Mouse (Mus musculus) thymus, postnatal 36 days (tissue): ENCODE data around the gene Hspb7.

Experiments used
- DNase-seq, 2 experiments: peaks; one replicate each; pipeline ENCODE4 v3.0.0; 2022; ENCODE audit warnings: mixed read lengths in 2 of 2

The Hspb7 gene

DNA sequence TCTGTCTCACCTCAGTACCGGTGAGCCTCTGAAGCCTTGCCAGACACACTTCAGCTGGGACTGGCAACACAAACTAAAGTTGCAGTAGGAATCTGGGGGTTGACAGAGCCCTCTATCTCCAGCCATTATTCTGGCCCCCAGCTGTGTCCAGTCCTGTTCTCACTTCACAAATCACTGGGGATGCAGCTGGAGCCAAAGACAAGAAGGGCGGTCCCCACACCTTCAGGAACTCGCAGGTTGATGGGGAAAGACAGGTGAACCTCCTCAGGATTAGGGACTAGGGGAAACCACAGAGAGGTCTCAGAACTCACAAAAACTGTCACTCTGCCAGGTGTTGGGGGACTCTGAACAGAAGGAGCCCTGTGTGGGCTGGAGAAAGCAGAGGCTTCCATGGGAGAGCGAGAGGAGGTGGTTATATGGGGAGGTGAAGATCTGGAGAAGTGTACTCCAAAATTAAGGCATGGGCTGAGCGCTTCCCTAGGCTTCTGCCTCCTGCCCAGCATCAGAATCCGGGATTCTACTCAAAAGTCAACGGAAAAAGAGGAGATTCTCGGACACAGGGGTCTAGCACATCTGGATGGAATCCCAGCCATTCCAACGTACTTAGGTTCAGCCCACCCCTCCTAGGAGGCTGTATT lies at the start of gene Hspb7:
Gene Hspb7, plus strand, starts transcription at position 588 of the 638 bp plus-strand sequence.
- DNase-seq: no peak

DNA sequence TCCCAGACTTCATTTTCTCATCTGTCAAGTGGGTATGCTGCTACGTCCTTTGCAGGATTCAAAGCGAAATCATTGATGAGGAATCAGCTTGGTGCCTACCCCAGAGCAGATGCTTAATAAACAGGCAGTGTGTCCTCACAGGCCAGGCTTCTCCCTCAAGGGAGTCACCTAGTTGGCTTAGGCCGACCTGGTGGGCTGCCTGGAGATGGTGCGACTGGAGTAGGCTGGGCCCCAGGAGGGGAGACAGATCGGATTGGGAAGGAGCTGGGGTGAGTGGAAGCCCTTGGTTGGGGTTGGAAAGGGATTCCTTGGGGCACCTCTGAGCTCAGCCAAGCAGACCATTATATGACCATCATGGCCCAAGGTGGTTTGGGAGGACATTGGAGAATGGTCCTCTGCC lies 48.2 kb upstream of the Hspb7 start:
- DNase-seq: no peak

DNA sequence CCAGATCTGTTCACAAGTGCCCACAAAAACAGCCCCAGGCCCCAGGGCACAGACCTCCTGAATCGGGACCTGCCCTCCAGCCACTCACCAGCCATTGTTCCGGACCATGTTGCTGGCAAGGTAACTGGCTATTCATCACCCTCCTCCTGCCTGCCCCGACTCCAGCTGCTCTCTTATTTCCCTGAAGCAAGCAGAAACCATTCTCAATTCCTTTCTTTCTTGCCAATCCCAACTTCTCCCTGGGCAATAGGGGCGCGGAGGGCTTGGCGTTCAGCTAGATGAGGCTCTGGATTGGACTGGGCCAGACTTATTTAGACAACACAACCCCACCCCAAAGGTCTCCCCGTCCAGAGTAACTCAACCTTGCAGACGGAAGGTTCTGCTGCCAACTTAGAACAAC lies 40.9 kb upstream of the Hspb7 start:
- DNase-seq: no peak

DNA sequence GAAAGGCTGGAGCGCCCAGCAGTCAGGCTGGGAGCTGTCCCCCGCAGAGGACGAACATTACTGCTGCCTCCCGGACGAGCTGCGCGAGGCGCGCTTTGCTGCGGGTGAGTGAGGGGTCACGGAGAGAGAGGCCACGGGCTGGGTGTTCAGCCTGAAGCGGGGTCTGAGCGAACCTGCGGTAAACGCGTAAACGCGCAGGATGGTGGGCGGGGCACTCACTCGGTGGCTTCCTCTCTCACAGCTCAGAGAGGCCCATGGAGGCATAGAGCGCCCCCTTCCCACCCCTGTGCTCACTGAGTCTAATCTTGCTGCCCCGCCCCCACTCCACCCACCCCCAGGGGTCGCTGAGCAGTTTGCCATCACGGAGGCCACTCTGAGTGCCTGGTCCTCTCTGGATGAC lies 38.2 kb upstream of the Hspb7 start:
- peak; percentile 44 to 51 for DNase-seq

DNA sequence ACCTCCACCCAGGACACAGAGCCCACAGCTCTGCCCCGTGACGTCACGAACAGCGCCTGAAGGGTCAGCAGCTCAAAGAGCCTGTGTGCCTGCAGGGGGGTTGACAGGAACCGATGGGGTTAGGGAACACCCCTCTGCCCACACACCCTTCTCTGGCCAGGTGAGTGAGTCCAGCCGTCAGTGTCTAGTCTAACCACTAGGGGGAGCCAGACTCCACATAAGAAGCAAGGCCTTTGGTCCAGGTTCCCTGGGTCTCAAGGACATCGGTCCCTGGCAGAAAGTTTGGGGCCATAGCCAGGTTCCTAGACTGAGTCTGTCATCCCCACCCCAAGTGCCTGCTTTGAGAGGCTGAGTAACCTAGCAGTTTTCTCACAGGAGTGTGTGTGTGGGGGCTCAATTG lies 35.3 kb upstream of the Hspb7 start:
- peak; percentile 27 to 36 for DNase-seq

DNA sequence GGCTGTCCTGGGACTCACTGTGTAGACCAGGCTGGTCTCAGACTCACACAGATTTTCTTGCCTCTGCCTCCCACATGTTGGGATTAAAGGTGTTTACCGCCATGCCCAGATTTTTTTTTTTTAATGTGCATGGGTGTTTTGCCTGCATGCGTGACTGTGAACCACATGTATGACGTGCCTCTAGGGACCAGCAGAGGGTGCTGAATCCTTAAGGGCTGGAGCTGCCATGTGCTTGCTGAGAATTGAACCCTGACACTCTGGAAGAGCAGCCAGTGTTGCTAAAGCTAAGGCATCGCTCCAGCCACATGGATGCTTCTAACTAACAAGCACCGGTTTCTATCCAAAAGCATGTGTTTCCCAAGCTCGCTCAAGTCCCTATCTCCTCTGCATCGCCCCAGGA lies 34.4 kb upstream of the Hspb7 start:
- no peak for DNase-seq

DNA sequence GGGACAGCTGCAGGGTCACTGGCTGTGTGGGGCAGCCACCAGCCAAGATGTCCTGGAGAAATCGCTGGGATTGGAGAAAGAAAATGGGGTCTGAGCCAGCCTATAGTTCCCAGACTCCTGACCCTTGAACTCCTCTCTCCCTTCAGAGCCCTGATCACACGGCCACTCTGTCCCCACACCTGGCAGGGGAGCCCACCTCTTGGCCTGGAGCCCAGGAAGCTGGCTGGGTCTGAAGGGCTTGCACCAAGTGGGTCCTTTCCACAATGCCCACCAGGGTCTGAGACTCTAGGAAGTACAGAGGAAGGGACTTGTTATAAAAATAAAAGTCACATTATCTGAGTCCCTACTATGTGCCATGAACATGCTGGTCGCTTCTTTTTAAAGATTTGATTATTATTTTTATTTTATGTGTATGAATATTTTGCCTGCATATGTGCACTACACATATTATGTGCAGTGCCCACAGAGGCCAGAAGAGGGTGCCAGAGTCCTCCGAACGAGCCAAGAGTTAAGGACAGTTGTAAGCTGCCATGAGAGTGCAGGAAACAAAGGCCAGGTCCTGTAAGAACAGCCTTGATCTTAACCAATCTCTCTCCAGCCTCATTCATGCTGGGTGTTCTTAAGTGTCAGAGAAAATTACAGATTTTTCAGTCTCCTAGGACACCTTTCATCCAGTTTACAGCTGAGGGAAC lies 33.3 kb upstream of the Hspb7 start:
- peak; percentile 62 to 70 for DNase-seq

DNA sequence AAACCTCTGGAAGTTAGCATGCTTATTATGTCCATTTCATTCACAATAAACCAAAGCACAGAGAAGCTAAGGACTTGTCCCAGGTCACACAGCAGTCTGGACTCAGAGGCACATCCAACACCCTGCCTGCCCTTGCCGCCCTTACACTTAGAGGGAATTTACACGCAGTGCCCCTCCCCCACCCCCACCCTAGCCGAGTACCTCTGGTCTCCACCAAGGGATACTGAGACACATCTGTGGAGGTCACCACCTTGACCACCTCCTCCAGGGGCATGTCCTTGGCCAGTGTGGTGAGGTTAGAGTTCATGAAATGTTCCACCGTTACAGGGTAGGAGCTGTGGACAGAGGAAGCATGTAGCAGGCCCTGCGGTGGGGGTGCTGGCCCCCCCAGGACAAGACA lies 32.6 kb upstream of the Hspb7 start:
- DNase-seq: no peak

DNA sequence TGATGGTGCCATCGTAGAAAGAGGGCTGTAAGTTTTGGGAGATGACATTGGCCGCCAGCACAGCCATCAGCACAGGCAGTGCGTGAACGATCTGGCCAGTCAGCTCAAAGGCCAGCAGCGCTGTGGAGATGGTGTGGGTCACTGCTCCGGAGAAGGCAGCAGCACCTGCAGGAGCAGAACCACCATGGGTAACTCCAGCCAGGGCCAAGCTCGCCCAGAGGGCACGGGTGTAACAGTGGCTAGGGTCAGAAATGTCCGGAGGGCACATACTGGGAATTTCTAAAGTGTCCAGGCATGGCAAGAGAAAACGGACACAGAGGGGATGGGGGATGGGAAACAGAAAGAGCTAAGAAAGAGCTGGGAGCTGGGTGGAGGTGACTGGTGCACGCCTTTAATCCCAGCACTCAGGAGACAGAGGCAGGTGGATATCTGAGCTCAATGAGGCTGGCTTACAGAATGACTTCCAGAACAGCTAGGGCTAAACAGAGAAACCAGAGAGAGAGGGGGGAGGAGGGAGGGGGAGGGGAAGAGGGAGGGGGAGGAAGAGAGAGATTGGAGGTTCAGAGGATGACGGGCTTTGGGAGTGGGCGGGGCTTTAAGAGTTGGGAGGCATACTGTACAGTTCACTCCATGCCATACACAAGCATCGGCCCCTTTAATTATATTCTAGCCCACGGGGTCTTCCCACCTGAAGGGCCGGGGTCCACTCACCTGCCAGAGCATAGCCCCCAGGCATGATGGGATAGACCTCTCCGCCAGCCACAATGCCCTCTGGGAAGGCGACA lies 31.0 kb upstream of the Hspb7 start:
- no peak for DNase-seq

DNA sequence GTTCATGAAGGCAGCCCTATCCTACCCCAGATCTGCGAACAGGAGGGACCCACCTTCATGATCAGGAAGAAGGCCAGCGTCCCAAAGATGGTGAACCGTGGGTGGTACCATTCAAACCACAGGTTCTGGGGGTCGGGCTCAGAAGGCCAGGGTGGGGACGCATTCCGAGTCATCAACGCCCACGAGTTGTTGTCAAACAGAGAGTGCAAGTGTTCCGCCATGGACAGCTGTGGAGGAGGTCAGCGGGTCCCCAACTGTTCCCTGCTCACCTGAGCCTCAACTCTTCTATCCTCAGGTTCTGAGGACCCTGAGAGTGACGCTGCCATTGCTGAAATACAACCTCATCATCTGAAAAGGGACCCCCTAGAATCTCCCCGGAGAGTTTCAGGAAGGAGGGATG lies 29.3 kb upstream of the Hspb7 start:
- no peak for DNase-seq

DNA sequence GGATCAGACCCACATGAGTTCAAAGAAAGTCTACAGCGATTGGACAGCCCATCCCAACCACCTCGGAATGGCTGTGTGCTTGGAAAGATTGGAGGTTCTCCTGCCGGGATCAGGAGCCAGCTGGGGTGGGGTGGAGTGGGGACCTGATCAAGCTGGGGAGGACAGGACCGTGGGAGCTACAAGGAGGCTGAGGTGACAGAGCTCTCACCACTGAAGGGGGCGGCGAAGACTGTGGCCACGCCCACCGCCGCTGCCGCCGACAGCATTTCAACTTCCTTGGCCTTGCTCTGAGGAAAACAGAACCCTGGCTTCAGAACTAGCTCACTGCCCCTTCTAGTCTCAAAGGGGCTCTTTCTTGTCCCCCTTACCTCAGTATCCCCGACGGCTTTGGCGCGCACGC lies 25.8 kb upstream of the Hspb7 start:
- DNase-seq: no peak

DNA sequence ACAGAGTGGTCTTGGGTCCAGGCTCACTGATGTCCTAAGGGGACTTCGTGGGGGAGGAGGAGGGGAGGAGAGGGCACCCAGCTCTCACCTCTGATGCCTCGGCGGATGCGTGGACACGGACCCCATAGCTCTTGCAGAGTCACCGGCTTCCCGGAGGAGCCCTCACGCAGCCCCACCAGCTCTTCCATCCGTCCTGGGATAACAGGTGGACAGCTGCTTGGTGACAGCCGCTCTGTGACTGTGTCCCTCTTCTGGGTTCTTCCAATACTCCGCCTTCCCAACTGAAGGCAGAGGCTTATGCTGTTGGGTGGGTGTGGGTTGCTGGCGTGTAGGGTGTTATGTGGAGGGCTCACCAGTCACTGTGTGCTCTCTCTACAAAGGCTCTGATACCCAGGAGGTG lies 22.7 kb upstream of the Hspb7 start:
- DNase-seq: no peak

DNA sequence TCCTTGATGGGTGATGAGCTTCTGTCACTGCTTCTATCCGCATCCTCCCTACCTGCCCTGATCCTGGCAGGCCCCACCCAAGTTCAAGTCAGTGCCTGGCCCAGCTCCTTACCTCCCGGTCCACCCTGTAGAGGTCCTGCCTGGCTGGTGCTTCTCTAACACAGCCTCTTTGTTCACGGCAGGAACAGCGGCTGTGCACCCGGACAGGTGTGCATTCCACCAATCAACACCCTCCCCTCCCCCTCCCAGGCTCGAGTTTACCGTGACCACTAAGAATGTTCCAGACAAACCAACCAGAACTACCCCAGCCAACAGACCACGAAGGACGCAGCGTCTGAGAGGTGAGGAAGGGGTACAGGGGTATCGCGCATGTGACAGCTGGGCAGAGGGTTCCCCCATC lies 22.0 kb upstream of the Hspb7 start, which contains the start of gene Clcnka:
Gene Clcnka, minus strand, starts transcription at position 180 of the 400 bp plus-strand sequence.
- DNase-seq: no peak

DNA sequence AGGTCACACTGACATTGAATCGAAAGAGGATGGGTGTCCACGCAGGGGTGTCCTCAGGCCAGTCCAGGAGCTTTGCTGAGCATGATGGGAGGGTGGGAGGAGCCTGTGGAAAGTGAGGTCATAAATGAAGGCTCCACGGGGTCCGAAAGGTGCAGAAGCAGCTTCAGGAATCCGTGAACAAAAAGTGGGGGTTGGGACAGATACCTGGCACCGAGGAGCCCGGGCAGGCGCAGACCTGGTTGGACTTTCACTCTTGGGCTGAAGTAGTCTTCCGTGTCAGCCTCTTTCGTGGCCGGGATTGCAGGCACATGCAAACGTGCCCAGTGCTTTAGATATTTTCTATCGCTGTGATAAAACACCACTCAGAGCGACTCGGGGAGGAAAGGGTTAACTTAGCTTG lies 20.4 kb upstream of the Hspb7 start:
- no peak for DNase-seq

DNA sequence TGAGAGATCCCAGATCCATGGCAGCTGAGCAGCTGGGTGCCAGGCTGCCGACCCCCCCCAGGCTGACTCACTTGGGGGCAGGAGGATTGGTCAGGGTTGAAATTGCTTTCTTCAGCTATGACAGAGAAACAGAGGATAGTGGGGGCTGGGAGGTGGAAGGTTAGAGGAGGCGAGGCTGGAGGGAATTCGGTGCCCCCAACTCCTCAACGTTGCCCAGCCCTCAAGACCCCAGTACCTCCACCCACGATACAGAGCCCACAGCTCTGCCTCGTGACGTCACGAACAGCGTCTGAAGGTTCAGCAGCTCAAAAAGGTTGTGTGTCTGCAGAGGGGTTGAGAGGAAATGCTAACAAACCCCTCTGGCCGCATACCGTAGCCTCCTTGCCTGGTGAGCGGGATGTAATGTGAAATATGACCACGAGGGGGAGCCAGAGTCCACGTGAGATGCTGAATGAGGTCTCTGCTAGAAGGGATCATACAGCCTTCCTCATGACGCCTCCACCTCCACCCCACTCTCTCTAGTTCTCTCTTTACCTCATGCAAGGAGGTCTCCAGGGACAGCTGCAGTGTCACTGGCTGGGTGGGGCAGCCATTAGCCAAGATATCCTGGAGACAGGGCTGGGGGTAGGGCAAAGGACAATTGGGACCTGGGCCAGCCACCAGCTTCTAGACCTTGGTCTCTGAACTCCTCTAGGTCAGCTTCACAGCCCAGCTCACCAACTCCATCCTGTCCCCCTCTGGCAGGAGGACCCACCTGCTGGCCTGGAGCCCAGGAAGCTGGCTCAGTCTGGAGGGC lies 15.9 kb upstream of the Hspb7 start:
- peak; percentile 81 to 83 for DNase-seq

DNA sequence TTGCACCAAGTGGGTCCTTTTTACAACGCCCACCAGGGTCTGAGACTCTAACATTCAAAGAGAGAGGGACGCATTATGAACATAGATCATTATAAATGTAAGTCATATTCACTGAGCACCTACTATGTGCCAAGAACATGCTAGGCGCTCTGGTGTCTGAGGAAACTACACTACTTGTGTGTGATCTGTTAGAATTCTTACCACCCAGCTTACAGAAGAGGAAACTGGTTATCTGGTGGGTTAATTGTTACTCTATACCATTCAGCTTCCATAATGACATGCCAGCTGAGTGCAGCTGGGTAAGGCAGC lies 15.3 kb upstream of the Hspb7 start:
- no peak for DNase-seq

DNA sequence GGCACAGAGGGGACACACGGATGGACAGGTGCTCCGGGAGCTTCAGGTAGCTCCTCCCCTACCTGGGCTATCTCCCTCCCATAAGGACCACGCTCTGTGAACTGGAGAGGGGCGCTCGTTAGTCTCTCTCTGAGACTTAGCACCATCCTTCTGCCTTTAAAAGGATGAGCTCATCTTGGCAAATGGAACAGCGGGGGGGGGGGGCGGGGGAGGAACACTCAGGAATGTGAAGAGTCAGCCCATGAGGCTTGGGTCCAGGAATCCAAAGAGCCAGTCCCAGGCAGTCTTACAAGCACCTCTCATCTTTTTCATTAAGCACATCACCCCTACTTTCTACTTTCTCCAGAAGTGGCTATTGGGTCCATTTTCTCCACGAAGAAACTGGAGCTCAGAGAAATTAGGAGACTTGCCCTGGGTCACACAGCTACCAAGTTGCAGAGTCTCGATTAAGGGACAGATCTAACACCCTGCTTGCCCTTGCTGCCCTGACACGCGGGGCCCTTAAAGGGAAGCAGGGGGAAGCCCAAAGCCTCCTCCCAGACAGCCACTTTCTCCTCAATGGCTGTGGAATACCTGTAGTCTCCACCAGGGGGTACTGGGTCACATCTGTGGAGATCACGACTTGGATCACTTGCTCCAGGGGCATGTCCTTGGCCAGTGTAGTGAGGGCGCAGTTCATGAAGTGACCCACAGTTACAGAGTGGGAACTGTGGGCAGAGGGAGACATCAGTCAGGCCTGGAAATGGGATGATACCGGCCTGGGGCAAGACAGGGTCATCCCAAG lies 13.9 kb upstream of the Hspb7 start:
- DNase-seq: peak; percentile 32 to 40

DNA sequence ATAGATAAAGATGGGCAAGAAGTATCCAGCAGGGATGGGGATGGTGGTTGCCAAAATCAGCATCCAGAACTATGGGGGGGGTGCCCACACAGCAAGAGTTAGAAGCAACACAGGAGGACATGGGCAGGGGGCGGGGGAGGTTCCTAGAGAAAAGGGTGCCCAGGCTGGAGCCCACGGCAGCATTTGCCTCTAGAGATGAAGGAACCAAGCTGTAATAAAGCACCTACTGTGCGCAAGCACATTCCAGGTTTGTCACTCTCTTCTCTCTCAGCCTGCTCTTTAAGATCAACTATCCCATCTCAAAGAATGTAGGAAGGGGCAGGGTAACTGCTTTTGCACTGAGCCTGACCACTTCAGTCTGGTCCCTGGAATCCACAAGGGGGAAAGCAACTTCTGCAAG lies 12.0 kb upstream of the Hspb7 start:
- DNase-seq: no peak

DNA sequence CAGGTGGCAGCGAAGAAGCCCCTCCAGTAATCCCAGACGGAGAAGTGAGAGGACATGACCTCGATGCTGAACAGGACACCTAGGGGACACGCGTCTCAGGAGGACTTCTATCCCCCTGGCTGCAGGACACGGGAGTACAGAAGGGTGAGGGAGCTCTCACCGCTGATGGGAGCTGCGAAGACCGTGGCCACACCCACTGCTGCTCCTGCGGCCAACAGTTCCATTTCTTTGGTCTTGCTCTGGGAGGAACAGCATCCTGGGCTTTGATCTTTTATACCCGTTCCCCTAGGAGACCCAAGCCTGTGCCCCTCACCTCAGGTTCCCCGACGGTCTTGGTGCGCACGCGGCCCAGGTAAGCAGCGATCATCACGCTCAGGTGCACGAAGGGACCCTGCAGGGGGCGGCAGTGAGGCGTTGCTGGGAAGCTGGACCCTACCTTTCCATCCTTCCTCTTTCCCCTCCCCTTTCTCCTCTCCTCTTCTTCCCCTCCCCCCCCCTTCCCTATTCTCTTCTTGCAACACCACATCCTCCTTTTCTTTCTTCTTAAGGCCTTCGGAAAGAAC lies 9.1 kb upstream of the Hspb7 start:
- DNase-seq: no peak

DNA sequence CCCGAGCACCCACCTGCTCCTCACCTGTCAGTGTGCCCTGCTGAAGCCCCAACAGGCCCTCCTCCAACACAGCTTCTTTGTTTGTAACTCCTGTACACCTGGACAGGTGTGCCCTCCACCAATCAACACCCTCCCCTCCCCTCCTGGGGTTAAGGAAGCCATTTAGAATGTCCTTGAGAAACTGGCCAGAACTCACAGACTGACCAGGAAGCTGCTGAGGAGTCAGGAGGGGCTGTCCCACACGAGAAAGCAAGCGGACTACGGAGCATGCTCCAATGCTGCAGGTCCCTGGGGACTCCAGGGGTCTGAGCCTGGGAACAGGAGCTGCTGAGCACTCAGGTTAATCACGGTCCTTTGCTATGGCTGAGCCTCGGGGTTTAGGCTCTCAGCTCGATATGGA lies 4.7 kb upstream of the Hspb7 start, which contains the start of gene Clcnkb:
Gene Clcnkb, minus strand, starts transcription at position 91 of the 400 bp plus-strand sequence.
- DNase-seq: no peak

DNA sequence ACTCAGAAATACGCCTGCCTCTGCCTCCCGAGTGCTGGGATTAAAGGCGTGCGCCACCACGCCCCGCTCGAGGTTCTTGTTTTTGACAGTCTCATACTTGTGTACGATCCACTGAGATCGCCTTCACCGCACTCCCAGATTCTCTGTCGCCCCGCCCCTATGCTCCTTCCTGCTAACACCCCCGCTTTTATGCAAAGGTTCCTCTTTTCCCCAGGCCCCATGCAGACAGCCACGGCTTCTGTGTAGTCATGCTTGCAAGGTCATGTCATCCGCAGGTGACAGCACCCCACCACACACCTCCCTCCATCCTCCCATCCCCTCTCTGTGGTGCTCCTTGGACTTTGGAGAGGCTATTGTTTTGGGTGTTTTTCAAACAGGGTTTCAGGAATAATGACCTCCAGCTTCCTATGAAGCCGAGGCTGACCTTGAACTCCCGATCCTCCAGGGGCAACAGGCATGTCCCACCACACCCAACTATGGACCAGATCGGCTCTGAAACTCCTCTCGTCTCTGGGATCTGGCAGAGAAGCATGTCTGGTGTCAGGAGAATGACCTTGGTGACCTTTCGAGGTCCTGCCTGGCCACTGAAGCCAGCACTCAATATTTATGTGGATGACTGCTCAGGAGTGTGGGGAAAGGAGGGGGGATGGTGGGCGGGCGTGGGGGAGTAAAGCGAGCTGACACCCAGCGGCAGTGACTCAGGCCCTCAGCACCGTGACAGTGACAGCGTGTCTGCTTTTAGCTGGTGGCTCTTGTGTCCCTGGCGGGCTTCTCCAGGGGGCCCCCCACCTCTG lies 984 bp upstream of the Hspb7 start:
- DNase-seq: no peak
